Mouse (Mus musculus) myocyte (in vitro differentiated cells): ENCODE results near the gene Hspa1b.

Experiments used
- E2F4 ChIP-seq: IDR thresholded peaks from one replicate; pipeline ENCODE4 v1.6.1; 2011; ENCODE audit warnings: mild to moderate bottlenecking, control low read depth, moderate library complexity; ENCODE audit not compliant: insufficient read depth
- MAX ChIP-seq: IDR thresholded peaks from one replicate; pipeline ENCODE4 v1.6.1; 2011; ENCODE audit warnings: low read depth, mild to moderate bottlenecking, control low read depth
- MYOD1 ChIP-seq, 3 experiments: IDR thresholded peaks; one replicate each; pipeline ENCODE4 v1.6.1; 2011; ENCODE audit warnings: control low read depth in 2 of 3, low read depth in 2 of 3, mild to moderate bottlenecking in 2 of 3, moderate library complexity in 1 of 3; ENCODE audit not compliant: insufficient read length in 2 of 3, control insufficient read depth in 1 of 3
- POLR2A ChIP-seq: IDR thresholded peaks from one replicate; pipeline ENCODE4 v1.6.1; 2011; ENCODE audit warnings: low read depth, mild to moderate bottlenecking, control low read depth, moderate library complexity; ENCODE audit not compliant: insufficient read length
- POLR2AphosphoS2 ChIP-seq: IDR thresholded peaks from one replicate; pipeline ENCODE4 v1.6.1; 2011; ENCODE audit warnings: low read depth, control low read depth; ENCODE audit not compliant: insufficient read length
- REST ChIP-seq: IDR thresholded peaks from one replicate; pipeline ENCODE4 v1.6.1; 2011; ENCODE audit warnings: mild to moderate bottlenecking, control low read depth, moderate library complexity; ENCODE audit not compliant: insufficient read depth, insufficient read length
- SRF ChIP-seq: IDR thresholded peaks from one replicate; pipeline ENCODE4 v1.6.1; 2011; ENCODE audit warnings: low read depth; ENCODE audit not compliant: control insufficient read depth, insufficient read length
- TCF12 ChIP-seq: IDR thresholded peaks from one replicate; pipeline ENCODE4 v1.6.1; 2011; ENCODE audit warnings: mild to moderate bottlenecking, control low read depth; ENCODE audit not compliant: poor library complexity, insufficient read depth, severe bottlenecking
- TCF3 ChIP-seq: IDR thresholded peaks from one replicate; pipeline ENCODE4 v1.6.1; 2011; ENCODE audit warnings: low read depth, control low read depth; ENCODE audit not compliant: insufficient read length
- USF1 ChIP-seq: IDR thresholded peaks from one replicate; pipeline ENCODE4 v1.6.1; 2011; ENCODE audit warnings: low read depth, mild to moderate bottlenecking, control low read depth, moderate library complexity

DNA sequence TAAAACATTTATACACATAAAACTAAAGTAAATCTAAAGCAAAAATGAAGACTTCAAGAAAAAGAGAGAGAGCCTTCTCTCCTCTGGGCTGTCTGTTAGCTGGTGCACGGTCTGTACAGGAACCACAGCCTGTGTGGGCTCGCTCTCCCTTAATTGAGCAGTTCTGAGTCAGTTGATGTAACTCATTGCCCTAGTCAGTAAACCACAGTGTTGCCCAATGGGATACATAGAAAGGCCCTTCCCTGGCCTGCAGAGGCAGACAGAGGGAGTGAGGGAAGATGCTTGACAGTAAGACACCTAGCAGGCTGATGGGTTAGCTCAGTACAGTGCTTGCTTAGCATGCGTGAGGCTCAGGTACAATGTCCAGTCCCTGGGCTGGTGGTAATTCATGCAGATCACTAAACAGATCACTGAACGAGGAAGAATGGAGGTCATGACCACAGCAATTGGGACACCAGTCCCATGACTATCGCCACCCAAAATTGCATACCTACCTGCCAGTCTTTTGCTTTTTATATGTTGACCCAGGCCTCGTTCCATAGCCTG, 21.0 kb downstream of the Hspa1b start:
- TF ChIP-seq POLR2A (no peak), E2F4 (no peak), POLR2AphosphoS2 (no peak), SRF (no peak), TCF12 (no peak), USF1 (no peak), MAX (no peak), MYOD1 (IDR thresholded peaks at IDR 0.05; ENCODE audit: control insufficient read depth in 1 of 3, insufficient read length in 2 of 3, low read depth in 2 of 3) (no peak), REST (no peak), TCF3 (no peak)
